Mouse (Mus musculus) naive thymus-derived CD4-positive, alpha-beta T cell, adult 5 months (primary cell): Measurements from ENCODE around the gene Sult1c1. TPM values are rescaled to one million over a fixed set of nuclear protein-coding genes. Genes with fewer than 3 reads are reported as not detected.

Experiments
- polyA plus RNA-seq: library from polyadenylated mRNA; unstranded; fragments of 100-300 nt; shearing (Covaris generic); gene quantifications from one replicate; pipeline ENCODE4 v1.2.1, GENCODE M21; 2017

Gene Sult1c1
- polyA plus RNA-seq: not detected

GRCm38 (mm10) chr17:53990574-53990973, at the start of gene Sult1c1:
TSS of gene Sult1c1 (minus strand) at chr17:53990674.

Other genes starting within 250 kb of the Sult1c1 start
- not detected for gene Sult1c2, start 144.3 kb downstream of the Sult1c1 start, polyA plus RNA-seq